Mouse (Mus musculus) bone marrow, adult 2 months (tissue): ENCODE measurements at regions not wholly inside any gene's neighbourhood (a gene's known extent, or its start where the extent isn't known, plus 50 kb on each side); places are given as distances from the start of the nearest gene placed in this dataset.

Experiments used
- H3K27ac ChIP-seq: fragments of 200-500 bp; 2 replicates; pipeline ENCODE4 v1.5.1; 2012; ENCODE audit warnings: low read depth, mild to moderate bottlenecking, control low read depth, inconsistent platforms, low read length; ENCODE audit not compliant: control insufficient read depth, poor library complexity, insufficient read depth
- H3K4me1 ChIP-seq: fragments of 200-500 bp; 2 replicates; pipeline ENCODE4 v1.6.1; 2011; ENCODE audit warnings: low read length; ENCODE audit not compliant: control insufficient read depth, insufficient read depth
- H3K4me3 ChIP-seq: fragments of 200-500 bp; replicated peaks from 2 replicates; pipeline ENCODE3; 2011; ENCODE audit warnings: mild to moderate bottlenecking, low read depth, low read length, control low read depth; ENCODE audit not compliant: control insufficient read depth
- CTCF ChIP-seq: fragments of 200-500 bp; IDR thresholded peaks from 2 replicates; pipeline ENCODE4 v1.5.1; 2011; ENCODE audit warnings: low read length, control low read depth; ENCODE audit not compliant: control insufficient read depth, insufficient read depth
- POLR2A ChIP-seq: fragments of 200-500 bp; IDR thresholded peaks from 2 replicates; pipeline ENCODE4 v1.6.1; 2011; ENCODE audit warnings: low read depth, mild to moderate bottlenecking, control low read depth, low read length, borderline replicate concordance; ENCODE audit not compliant: control insufficient read depth
- WGBS: fragments of 180-500 bp; shearing (Covaris S2); methylation state at CpG from one replicate; pipeline ENCODE4 v1.1.7; 2018; 5-methylcytosine and 5-hydroxymethylcytosine counted together

GRCm38 (mm10) chr2:137924576-137924975 lies 331.8 kb upstream of the Btbd3 start:
- Histone ChIP-seq H3K4me1 (no peaks in the 10 kb centered on the region), H3K4me3 (no peak overlapping the region), H3K27ac (no peak overlapping the region)
- WGBS, result 61% methylated on average over 2 of the region's 2 CpGs
- TF ChIP-seq POLR2A (no peak), CTCF (no peak)

DNA sequence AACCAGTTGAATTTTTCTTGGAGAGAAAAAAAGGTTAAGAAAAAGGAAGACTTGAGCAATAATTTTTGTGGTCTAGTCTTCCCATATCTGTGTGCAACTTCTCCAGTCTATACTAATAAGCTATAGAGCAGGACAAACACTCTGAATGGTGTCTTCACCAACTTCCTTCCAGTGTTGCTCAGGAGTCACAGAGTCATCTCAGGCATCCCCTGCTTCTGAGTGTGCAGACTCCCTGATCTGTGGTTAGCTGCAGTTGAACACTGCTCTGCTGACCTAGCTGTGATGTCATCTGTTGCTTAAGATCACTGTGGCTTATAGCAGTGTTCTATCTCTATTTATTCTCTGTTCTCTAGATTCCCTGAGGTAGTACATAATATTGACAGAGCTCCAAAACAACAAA lies 357.9 kb upstream of the Btbd3 start:
- Histone ChIP-seq H3K4me3 (no peak overlapping the region), H3K4me1 (no peaks in the 10 kb centered on the region), H3K27ac (no peak overlapping the region)
- TF ChIP-seq POLR2A (no peak), CTCF (no peak)

DNA sequence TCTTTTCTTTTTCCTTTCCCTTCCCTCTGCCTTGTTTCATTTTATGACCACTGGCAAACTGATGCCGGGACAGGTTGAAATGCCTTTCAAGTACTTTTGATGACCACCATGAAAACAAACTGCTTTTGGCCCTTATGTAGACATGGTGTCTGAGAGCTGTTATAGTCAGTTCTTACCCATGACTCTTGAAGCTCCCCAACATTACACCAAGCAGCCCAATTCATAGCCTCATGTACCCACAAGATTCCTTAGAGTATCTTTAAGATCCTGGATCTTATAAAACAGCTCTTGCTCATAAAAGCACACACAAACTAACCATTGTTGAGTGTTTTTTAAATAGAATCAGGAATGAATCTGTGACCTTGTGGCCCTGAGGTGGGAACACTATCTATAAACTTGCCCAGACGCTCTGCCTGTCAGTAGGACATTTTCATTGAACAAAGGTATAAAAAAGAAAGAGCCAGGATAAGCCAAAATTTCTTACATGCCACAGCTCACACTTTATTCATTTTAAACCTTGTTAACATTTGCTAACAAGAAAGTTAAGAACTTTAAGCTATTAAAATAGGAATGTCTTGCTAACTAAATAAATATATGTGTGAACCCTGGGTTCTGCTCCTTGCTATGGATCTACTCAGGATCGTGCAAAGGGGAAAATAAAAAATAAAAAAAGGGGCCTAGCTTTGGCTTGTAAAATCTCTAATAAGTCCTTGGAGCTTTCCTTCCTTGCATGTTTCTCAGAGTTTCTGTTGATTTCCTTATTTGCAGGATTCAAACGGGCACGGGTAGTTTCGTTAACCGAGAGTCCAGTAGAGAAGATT lies 375.9 kb upstream of the Btbd3 start:
- Histone ChIP-seq H3K4me1 (no peaks in the 10 kb centered on the region), H3K4me3 (no peak overlapping the region), H3K27ac (no peak overlapping the region)
- no peak for TF ChIP-seq CTCF
- TF ChIP-seq POLR2A, result no peak
- 59% methylated on average over 7 of the region's 7 CpGs for WGBS

- no peak for TF ChIP-seq CTCF
- TF ChIP-seq POLR2A, result no peak
- 51% methylated on average over 4 of the region's 4 CpGs for WGBS
- H3K27ac ChIP-seq, result no peak overlapping the region
- H3K4me1 ChIP-seq, result no peaks in the 10 kb centered on the region
- H3K4me3 ChIP-seq, result no peak overlapping the region
These were observed 386.7 kb upstream of the Btbd3 start for GRCm38 (mm10) chr2:137869676-137870075.

DNA sequence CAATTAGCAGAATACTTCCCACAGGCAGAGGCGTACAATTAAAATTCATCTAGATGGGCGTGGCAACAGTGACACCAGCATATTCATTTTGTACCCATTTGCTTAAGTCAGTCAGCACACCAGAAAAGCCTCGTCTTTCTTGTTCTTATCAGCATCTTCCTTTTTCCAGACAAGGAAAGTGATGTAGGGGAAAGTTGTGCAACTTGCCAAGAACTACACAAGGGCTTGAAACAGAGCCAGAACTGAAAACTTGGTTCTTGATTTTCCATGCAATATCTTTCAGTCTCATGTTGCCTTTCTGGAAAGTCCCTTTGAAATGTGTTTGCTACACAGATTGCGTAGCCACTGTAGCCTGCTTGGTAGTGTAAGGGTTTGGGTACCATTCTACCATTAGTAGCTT lies 401.9 kb upstream of the Btbd3 start:
- WGBS, result 72% methylated on average over 4 of the region's 4 CpGs
- Histone ChIP-seq H3K4me1 (no peaks in the 10 kb centered on the region), H3K27ac (no peak overlapping the region), H3K4me3 (no peak overlapping the region)
- no peak for TF ChIP-seq POLR2A
- no peak for TF ChIP-seq CTCF

DNA sequence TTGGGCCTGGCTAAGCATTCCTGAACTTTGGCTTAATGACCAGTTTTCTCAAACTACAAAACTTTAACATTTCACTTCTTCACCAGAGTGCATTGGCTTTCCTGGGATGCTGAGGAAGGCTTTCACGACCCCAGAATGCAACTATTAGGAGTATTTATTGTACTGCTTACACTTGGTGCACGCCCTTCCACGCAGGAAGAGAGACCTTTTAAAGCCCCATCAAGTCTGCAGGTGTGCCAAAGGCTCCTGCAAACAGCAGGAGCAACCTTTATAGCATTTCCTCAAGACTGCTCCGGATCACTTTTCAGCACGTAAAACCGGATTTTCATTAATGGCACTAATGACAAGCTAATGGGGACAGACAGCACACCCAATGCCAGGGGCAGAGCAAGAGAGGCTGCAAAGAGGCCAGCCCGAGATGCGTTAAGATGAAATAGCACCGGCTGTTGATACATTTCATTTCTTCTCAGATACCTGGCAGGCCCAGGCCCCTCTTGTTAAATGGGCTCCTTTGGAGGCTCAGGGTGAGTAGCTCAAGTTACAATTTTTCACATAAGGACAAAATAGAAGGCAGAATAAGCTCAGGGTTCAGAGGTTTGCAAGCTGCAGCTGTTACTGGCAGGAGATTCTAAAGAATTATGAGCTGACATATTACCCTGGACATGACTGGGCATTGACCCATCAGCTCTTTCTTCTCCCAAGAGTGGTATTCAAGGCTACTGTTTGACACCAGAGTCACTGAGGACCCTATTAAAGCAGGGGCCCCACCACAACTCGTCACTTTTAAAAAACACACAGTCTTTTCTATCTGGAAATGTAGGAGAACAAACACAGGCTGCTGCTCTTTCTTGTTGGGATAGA lies 402.7 kb upstream of the Btbd3 start:
- 77% methylated on average over 10 of the region's 10 CpGs for WGBS
- Histone ChIP-seq H3K4me1 (no peaks in the 10 kb centered on the region), H3K27ac (no peak overlapping the region), H3K4me3 (no peak overlapping the region)
- TF ChIP-seq CTCF (no peak), POLR2A (no peak)

- 30% methylated on average over 2 of the region's 2 CpGs for WGBS
- Histone ChIP-seq H3K4me1 (no peaks in the 10 kb centered on the region), H3K4me3 (no peak overlapping the region), H3K27ac (no peak overlapping the region)
- TF ChIP-seq POLR2A (no peak), CTCF (no peak)
These were observed 408.5 kb upstream of the Btbd3 start for GRCm38 (mm10) chr2:137847901-137848300.

GRCm38 (mm10) chr2:137827814-137828374 lies 428.5 kb upstream of the Btbd3 start:
- no peak overlapping the region for H3K4me3 ChIP-seq
- TF ChIP-seq CTCF (no peak), POLR2A (no peak)
- WGBS, result 26% methylated on average over 8 of the region's 8 CpGs
- no peaks in the 10 kb centered on the region for H3K4me1 ChIP-seq
- H3K27ac ChIP-seq, result no peak overlapping the region
